Mouse (Mus musculus) heart, adult 18-20 months (tissue): ENCODE results near the gene Tmem174. TPM values are rescaled to one million over a fixed set of nuclear protein-coding genes. Genes with fewer than 3 reads are reported as not detected.

Experiments
- total RNA-seq, 2 experiments: library from RNA; stranded (reverse); gene quantifications; 2 replicates each; pipeline ENCODE4 v1.2.3; 2021

The Tmem174 gene
- total RNA-seq, 2 experiments from 2014 or later, result not detected

Other genes starting within 250 kb of the Tmem174 start
- gene Gm10320, start 145.4 kb downstream of the Tmem174 start, total RNA-seq, result not detected
- 10 to 100 TPM in 1 of 2 experiments, 1 to 10 TPM in 1; 5.8 to 10.2 TPM for gene Tmem171, start 57.4 kb upstream of the Tmem174 start, total RNA-seq
- gene Fcho2, start 178.0 kb upstream of the Tmem174 start, total RNA-seq, result 10 to 100 TPM; 27.7 to 38.3 TPM